Mouse (Mus musculus) kidney, adult 2 months (tissue): ENCODE data around the gene Gm4553.
A peak's percentile ranks its signal among the peaks of the same experiment; 100 is the strongest.

ENCODE experiments used
- CTCF ChIP-seq: fragments of 200-500 bp; conservative IDR thresholded peaks from 2 replicates; pipeline ENCODE4 v1.5.1; 2011; ENCODE audit warnings: low read depth, mild to moderate bottlenecking, control low read depth, low read length, moderate library complexity, mixed read lengths; ENCODE audit not compliant: insufficient read depth, insufficient read length
- POLR2A ChIP-seq: fragments of 200-500 bp; IDR thresholded peaks from one replicate; pipeline ENCODE4 v1.6.1; 2011; ENCODE audit warnings: low read depth, low read length, control low read depth

DNA sequence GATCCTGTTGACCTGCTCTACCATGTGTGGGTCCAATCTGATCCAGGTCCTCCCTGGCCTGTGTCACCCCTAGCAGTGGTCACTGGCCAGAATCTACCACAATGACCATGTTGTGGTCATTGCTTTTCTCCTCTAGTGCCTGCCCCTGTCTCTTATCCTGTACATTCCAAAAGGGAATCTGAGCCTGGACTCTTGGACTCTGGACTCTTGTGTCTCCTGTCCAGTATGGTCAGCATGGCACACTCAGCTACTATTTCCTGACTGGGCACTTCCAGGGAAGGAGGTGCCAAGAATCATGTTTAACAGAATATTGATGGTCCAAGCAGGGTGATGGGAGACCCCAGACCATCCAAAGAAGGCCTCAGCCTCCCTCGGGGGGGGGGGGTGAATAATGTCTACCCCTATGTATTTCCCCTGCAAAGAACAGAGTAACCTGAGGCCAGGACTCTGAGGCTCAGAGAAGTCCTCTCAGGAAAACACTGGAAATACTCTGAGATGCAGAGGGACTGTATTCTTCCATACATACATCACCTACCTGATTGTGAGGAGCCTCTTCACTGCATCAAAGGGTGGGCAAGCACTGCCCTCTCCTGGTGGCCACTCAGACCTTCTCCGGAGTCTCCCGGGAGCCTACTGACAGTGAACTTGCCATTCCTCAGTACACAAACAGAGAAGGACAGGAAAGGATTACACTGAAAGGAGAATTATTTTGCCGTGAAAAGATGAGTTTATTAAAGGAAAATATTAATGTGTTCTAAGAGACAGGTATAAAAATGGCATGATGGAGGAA is 31.1 kb downstream of the Gm4553 start:
- peak; percentile 23; the same call in 1 of the 2 replicates for TF ChIP-seq CTCF
- TF ChIP-seq POLR2A = no peak
